Mouse (Mus musculus) hindbrain, embryonic 14.5 days (tissue): ENCODE results near the gene Mknk2. TPM values are rescaled to one million over a fixed set of nuclear protein-coding genes. Genes with fewer than 3 reads are reported as not detected.
A peak's percentile ranks its signal among the peaks of the same experiment; 100 is the strongest.

Experiments
- ATAC-seq: fragments of 200-750 bp; cut with Nextera tagmentation; 2 replicates; pipeline ENCODE4 v1.8.0; 2017; ENCODE audit warnings: moderate number of reproducible peaks, mild to moderate bottlenecking, moderate TSS enrichment, moderate library complexity; ENCODE audit not compliant: low FRiP score
- DNase-seq: peaks from one replicate; pipeline ENCODE4 v3.0.0-alpha.2; 2015; ENCODE audit warnings: low spot score
- H3K27ac ChIP-seq: fragments of 300-500 bp; sonication (generic); 2 replicates; pipeline ENCODE4 v1.5.1; 2014; ENCODE audit warnings: mild to moderate bottlenecking, moderate library complexity
- H3K27me3 ChIP-seq: fragments of 300-500 bp; sonication (generic); 2 replicates; pipeline ENCODE4 v1.6.1; 2014; ENCODE audit warnings: mild to moderate bottlenecking, low read length, mixed read lengths; ENCODE audit not compliant: control insufficient read depth, insufficient read depth
- H3K36me3 ChIP-seq: fragments of 300-500 bp; sonication (generic); replicated peaks from 2 replicates; pipeline ENCODE4 v1.6.1; 2014; ENCODE audit not compliant: control insufficient read depth, insufficient read depth
- H3K4me1 ChIP-seq: fragments of 300-500 bp; sonication (generic); replicated peaks from 2 replicates; pipeline ENCODE4 v1.6.1; 2014; ENCODE audit warnings: antibody characterized with exemption, low read length, mixed read lengths; ENCODE audit not compliant: control insufficient read depth, insufficient read depth
- H3K4me2 ChIP-seq: fragments of 300-500 bp; sonication (generic); replicated peaks from 2 replicates; pipeline ENCODE4 v1.6.1; 2014; ENCODE audit warnings: mild to moderate bottlenecking, moderate library complexity
- H3K4me3 ChIP-seq: fragments of 300-500 bp; sonication (generic); replicated peaks from 2 replicates; pipeline ENCODE4 v1.5.1; 2014; ENCODE audit warnings: mild to moderate bottlenecking, low read length
- H3K9ac ChIP-seq: fragments of 300-500 bp; sonication (generic); 2 replicates; pipeline ENCODE4 v1.6.1; 2014
- H3K9me3 ChIP-seq: fragments of 300-500 bp; sonication (generic); 2 replicates; pipeline ENCODE4 v1.6.1; 2016; ENCODE audit warnings: low read length; ENCODE audit not compliant: control insufficient read depth
- WGBS: fragments of 180-500 bp; shearing (Covaris S2); extraction: QIAGEN DNeasy Blood & Tissue Kit; methylation state at CpG from one replicate; pipeline ENCODE4 v1.1.7; 2014; 5-methylcytosine and 5-hydroxymethylcytosine counted together
- polyA plus RNA-seq: library from polyadenylated mRNA; unstranded; fragments of >200 nt; fragmentation: Nextera tagmentation; extraction: Ambion mirVana; gene quantifications from 2 replicates; pipeline ENCODE4 v1.2.1, GENCODE M21; 2014

Mknk2 gene
- polyA plus RNA-seq, 1 experiment from 2014 or later, result 53.8 TPM

DNA sequence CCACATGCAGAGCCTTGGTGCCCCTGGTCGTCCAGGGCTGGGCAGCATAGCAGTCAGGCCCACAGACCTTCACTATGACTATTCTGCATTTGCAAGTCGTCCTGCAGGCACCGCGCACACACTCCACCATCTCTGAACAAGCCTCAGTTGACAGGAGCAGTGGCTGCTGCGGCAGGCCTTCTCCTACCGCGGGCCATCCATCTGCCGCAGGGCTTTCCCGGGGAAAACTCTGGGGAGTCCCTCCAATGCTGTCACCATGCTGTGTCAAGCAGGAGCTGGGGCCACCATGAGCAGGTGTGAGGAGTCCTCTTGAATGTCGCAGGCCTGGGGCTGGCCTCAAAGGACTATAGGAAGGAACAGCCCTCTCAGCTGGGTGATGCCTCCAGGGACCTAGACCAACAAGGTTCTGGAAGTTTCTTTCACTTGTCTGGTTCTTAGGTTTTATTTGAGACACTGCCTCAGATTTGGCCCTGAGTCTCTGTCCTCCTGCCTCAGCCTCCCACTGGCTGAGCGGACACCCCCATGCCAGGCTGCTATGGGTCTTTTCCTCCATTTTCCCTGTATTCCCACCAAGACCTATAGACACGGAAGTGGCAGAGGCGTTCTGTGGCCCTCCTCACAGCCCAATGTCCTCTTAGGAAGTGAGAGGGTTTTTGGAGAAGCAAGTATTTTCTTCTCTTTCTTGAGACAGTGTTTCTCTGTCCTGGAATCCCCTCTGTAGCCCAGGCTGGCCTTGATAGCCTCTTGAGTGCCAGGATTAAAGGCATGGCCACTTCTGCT is 16.4 kb upstream of the Mknk2 start:
- no peak overlapping the region for H3K4me3 ChIP-seq
- H3K4me1 ChIP-seq, result no peaks in the 10 kb centered on the region; the same call in 1 of the 2 replicates
- H3K27me3 ChIP-seq, result no peaks in the 10 kb centered on the region
- no peak overlapping the region for H3K9ac ChIP-seq
- no peak overlapping the region for H3K4me2 ChIP-seq
- DNase-seq, result no peak
- WGBS, result 85% methylated on average over 13 of the region's 13 CpGs
- no peak for ATAC-seq
- peaks cover 46% of the 10 kb centered on the region for H3K36me3 ChIP-seq
- no peaks in the 10 kb centered on the region for H3K9me3 ChIP-seq
- H3K27ac ChIP-seq, result no peak overlapping the region

DNA sequence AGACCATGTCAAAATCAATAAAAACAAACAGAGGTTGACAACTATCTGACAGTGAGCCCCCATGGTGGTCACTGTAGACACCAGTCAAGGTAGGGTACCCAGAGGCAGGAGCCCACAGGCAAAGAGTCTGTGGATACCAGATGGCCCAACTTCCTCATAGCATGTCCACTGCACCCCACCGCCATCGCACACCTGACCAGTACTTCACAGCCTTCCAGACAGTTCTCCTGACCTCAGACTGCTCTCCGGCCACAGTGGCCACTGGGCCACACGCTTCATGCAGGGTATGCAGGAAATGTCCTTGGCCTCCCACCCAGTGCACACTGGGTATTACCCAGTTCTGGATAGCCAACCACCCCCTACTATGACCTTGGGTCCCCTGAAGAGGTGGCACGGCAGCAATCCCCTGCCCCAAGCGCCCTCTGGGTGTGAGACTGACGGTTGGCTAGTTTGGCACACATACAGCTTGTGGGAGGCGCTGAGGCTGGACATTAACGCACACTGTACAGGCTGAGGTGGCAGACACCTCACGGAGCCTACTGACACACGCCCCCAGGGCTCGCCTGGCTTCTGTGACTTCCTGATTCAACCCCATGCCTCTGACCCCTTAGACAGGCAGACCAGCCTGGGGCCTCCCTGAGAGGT is 15.6 kb upstream of the Mknk2 start:
- Histone ChIP-seq H3K36me3 (peaks cover 54% of the 10 kb centered on the region), H3K27me3 (no peaks in the 10 kb centered on the region), H3K4me3 (no peak overlapping the region), H3K4me1 (no peaks in the 10 kb centered on the region; the same call in 1 of the 2 replicates), H3K27ac (no peak overlapping the region), H3K9me3 (no peaks in the 10 kb centered on the region), H3K9ac (no peak overlapping the region), H3K4me2 (no peak overlapping the region)
- 92% methylated on average over 12 of the region's 12 CpGs for WGBS
- ATAC-seq (no peak), DNase-seq (no peak)

DNA sequence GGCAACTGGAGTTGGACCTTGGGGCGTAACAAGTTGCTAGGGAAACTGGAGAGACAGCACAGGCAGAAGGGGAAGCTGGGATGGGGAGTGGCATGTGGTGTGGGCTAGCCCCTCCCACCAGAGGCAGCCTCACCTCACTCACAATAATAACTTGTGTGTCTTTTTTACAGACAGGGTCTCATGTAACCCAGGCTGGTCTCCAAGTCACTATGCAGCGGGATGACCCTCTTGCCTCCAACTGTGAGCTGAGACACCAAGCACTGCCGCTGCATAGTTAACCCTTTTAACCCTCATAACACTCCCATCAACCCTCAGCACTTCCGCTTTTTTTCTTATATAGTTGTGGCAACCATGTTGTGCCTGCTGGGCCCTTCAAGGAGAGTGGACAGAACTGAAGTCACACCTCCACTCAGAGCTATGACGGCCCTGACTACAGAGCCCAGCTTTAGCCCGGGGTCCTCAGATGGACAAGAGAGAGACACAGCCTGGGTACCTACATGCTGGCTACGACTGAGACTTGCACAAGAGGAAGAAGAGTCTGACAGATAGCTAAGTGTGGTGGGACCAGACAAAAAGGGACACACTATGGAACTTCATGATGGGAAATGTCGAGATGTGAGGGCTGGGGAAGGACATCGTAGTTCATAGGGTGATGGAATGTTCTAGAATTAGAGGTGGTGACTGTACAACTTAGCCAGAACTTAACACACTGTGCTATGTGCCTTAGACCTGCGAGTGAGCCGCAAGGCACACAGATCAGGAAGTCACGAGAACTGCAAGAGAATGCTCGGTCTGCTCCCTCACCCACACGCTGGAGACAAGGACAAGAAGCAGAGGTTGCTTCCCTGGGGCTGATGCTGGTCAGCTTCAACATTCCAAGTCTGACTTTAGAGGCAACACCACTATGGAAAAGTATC is 14.6 kb upstream of the Mknk2 start:
- ATAC-seq (no peak), DNase-seq (no peak)
- Histone ChIP-seq H3K4me1 (no peaks in the 10 kb centered on the region), H3K27ac (no peak overlapping the region), H3K27me3 (no peaks in the 10 kb centered on the region), H3K9ac (no peak overlapping the region), H3K36me3 (peaks cover 54% of the 10 kb centered on the region), H3K4me2 (no peak overlapping the region), H3K9me3 (no peaks in the 10 kb centered on the region), H3K4me3 (no peak overlapping the region)
- 82% methylated on average over 14 of the region's 14 CpGs for WGBS

DNA sequence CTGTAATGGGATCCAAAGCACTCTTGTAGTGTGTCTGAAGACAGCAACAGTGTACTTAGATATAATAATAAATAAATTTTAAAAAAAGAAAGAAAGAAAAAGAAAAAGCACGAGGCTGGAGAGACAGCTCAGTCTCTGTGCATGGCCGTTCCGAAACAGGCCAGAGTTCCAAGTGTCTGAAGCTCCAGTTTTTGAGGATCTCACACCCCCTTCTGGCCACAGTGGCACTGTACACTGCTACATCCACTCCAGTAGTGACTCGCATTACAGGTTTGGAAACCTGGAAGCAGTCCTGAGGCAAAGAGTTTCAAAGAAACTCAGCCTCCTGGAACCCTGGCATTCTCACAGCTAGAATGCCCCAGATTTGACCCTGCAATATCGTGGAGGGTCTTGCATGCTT is 9.9 kb upstream of the Mknk2 start:
- Histone ChIP-seq H3K27ac (no peak overlapping the region), H3K4me1 (no peaks in the 10 kb centered on the region), H3K4me2 (no peak overlapping the region), H3K4me3 (no peak overlapping the region), H3K36me3 (peaks cover 79% of the 10 kb centered on the region), H3K9ac (no peak overlapping the region), H3K9me3 (no peaks in the 10 kb centered on the region), H3K27me3 (no peaks in the 10 kb centered on the region)
- WGBS, result 46% methylated on average over 5 of the region's 5 CpGs
- no peak for ATAC-seq
- peak; percentile 52 for DNase-seq

DNA sequence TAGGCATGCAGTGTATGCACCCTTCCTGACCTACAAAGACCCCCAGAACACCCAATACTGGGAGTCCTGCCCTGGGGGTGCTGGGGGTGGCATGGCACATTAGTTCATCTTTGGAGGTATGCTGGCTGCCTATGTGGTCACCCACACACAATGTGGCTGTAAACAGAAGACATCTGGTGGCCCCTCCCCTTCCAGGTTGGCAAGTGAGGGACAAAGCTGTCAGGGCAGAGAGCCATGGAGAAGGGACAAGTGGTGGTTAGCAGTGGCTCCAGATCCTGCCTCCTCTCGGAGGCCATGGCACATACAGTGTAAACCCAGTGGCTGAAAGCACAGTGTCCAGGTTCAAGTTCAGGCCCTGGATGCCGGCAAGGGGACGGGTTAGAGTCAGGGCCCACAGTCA is 8.7 kb upstream of the Mknk2 start:
- no peak overlapping the region for H3K9ac ChIP-seq
- no peaks in the 10 kb centered on the region for H3K4me1 ChIP-seq
- no peaks in the 10 kb centered on the region for H3K9me3 ChIP-seq
- DNase-seq (no peak), ATAC-seq (no peak)
- 94% methylated on average over 3 of the region's 3 CpGs for WGBS
- no peak overlapping the region for H3K4me3 ChIP-seq
- no peak overlapping the region for H3K27ac ChIP-seq
- H3K4me2 ChIP-seq, result no peak overlapping the region
- peaks cover 79% of the 10 kb centered on the region for H3K36me3 ChIP-seq
- no peaks in the 10 kb centered on the region for H3K27me3 ChIP-seq

DNA sequence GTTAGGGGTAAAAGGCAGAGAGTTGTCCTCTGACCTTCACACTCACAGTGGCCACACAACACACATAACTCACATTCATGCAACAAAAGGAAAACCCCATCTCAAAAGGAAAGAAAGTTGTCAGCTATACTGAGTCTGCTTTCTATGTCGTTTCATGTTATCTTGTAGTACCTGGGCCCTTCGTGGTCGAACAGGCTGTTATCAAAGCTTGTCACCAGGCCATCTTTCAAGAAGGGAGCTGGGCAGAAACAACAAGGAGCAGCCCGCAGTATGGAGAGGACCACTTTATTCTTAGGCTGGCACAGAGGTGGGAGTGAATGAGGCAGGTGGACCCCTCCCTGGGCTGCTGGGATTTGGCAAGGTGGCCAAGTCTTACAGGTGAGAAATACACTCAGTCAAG is 7.1 kb upstream of the Mknk2 start:
- no peak overlapping the region for H3K27ac ChIP-seq
- H3K9me3 ChIP-seq, result no peaks in the 10 kb centered on the region
- peaks cover 63% of the 10 kb centered on the region for H3K36me3 ChIP-seq
- H3K4me2 ChIP-seq, result no peak overlapping the region
- DNase-seq (no peak), ATAC-seq (no peak)
- 91% methylated on average over 4 of the region's 4 CpGs for WGBS
- no peak overlapping the region for H3K9ac ChIP-seq
- H3K4me3 ChIP-seq, result no peak overlapping the region
- H3K4me1 ChIP-seq, result no peaks in the 10 kb centered on the region
- no peaks in the 10 kb centered on the region for H3K27me3 ChIP-seq

DNA sequence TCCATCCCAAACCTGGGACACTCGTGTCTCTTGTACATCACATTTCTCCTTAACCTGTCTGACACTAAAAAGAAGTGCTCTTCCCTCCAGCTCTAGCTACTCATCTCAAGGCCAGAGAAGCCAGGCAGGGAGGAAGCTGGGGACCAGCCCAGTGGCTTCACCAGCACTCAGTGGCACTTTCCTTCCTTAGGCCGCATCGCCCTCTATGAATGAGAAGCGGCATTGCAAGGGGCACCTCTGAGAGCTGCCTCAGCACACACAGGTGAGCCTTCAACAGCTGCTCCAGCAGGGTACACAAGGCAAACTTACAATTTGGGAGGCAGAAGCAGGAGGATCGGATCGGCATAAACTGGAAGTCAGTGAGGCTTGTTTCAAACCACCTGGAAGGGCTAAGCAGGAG is 6.3 kb upstream of the Mknk2 start:
- ATAC-seq (no peak), DNase-seq (no peak)
- Histone ChIP-seq H3K36me3 (peaks cover 55% of the 10 kb centered on the region), H3K27ac (no peak overlapping the region), H3K9me3 (no peaks in the 10 kb centered on the region), H3K4me1 (no peaks in the 10 kb centered on the region; the same call in 1 of the 2 replicates), H3K9ac (no peak overlapping the region), H3K4me2 (no peak overlapping the region), H3K27me3 (no peaks in the 10 kb centered on the region), H3K4me3 (no peak overlapping the region)
- 57% methylated on average over 6 of the region's 6 CpGs for WGBS

DNA sequence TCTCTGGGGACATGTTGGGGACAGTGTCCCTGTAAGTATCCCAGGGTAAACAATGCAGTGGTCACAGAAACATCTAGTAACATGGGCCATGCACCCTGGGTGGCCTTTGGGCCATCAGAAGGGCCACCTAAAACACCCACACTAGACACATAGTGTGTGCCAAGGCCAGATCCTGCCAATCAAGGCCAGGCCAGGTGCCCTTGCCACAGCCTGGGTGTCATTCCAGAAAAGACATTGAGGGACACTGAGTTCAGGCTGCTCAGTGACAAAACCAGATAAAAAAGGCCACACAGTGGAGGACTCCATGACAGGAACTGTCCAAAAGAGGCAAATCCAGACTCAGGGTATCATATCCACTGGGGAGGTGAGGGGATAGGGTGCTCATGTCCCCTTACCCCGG is 5.7 kb upstream of the Mknk2 start:
- Histone ChIP-seq H3K4me2 (no peak overlapping the region), H3K9me3 (no peaks in the 10 kb centered on the region), H3K4me1 (peaks cover 6% of the 10 kb centered on the region; the same call in 1 of the 2 replicates), H3K4me3 (no peak overlapping the region), H3K27ac (no peak overlapping the region), H3K27me3 (no peaks in the 10 kb centered on the region), H3K36me3 (peaks cover 50% of the 10 kb centered on the region), H3K9ac (no peak overlapping the region)
- DNase-seq (no peak), ATAC-seq (no peak)
- WGBS, result 89% methylated on average over 1 of the region's 1 CpGs

DNA sequence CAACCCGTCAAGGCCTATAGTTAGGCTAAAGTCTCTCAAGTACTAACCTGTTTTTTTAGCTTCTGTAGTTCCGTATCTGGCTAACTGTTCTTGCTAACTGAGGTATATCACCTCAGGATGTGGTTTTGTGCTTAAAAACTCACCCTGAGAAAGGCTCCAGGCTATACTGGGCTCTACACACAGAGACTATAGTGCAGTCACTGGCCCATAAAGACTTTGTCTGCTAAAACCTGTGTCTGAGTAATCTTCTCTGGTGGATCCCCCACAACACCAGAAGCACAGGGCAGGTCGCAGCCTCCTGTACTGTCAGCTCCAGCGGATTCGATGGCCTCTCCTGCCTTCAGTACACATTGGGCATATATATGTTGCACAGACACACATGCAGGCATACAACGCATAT is 4.1 kb upstream of the Mknk2 start:
- no peak overlapping the region for H3K4me2 ChIP-seq
- WGBS, result 96% methylated on average over 6 of the region's 6 CpGs
- no peaks in the 10 kb centered on the region for H3K27me3 ChIP-seq
- H3K4me3 ChIP-seq, result no peak overlapping the region
- DNase-seq, result no peak
- no peak overlapping the region for H3K9ac ChIP-seq
- no peaks in the 10 kb centered on the region for H3K9me3 ChIP-seq
- ATAC-seq, result no peak
- no peak overlapping the region for H3K27ac ChIP-seq
- H3K36me3 ChIP-seq, result peaks cover 37% of the 10 kb centered on the region
- peaks cover 21% of the 10 kb centered on the region for H3K4me1 ChIP-seq
